Mouse (Mus musculus): ENCODE measurements around the gene Elmo1.
A peak's percentile ranks its signal among the peaks of the same experiment; 100 is the strongest.

The Elmo1 gene

DNA sequence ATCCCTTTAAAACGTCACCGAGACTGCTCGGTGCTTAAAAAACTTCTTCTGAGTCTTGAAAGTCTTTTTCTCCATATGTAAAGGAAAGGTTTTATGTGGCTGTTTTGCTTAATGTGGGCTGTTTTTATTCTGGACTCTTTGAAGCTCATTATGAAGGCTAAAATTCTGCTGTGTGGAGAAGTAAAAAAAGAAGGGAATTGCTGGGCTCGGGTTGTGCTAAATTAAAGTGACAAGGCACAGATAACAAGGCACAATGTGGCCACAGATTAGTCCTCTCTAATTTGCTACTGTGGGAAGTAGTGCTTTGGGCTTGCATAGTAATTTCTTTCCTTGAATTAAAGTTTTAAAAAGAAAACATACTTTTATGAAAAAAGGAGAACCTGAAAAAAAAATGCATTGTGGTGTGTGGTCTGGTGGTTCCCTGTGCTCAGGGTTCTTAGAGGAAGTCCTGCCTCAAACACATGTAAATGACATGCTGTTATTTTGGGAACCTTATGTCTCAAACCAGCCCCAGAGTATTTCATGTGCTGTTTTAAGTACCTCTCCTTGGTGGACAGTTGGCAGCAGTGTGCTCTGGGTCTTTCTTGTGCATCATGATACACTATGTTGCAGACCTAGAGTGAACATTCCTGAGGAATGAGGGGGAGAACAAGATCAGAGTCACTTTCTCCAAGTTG, 61.0 kb downstream of the Elmo1 start:
- no peak for DNase-seq (ENCODE audit: extremely low read depth, low read depth, low spot score)

DNA sequence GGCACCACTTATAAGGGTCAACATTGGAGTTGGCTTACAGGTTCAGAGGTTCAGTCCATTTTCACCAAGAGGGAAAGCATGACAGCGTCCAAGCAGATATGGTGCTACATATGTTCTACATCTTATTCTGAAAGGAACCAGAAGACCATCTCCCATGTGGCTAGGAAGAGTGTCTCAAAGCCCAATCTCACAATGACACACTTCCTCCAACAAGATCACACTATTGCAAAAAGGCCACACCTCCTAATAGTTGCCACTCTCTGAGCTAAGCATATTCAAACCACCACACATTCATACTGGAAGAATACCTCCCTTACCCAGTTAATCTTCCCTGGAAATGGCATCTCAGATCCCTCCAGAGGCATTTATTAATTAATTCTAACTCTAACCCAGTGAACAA, 66.7 kb downstream of the Elmo1 start:
- DNase-seq (ENCODE audit: extremely low read depth, low read depth, low spot score), result no peak

DNA sequence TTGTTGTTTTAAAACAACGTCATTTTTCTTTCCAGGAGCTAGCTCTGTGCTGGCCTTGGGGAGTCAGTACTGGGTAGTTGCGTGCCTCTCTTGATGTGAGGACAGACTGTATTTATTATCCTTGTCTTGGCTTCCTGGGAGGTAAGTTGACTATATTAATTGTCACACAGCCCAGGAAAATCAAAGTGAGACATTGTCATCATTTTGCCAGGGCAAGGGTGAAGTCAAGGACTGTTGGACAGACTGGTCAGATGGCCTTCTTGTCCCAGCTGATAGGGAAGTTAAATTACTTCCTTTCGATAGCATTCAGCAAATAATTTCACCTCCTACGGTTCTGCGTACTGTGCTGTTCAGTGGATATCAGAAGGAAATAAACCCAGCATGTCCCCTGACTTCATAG, 67.1 kb downstream of the Elmo1 start:
- DNase-seq (ENCODE audit: extremely low read depth, low read depth, low spot score), result no peak

DNA sequence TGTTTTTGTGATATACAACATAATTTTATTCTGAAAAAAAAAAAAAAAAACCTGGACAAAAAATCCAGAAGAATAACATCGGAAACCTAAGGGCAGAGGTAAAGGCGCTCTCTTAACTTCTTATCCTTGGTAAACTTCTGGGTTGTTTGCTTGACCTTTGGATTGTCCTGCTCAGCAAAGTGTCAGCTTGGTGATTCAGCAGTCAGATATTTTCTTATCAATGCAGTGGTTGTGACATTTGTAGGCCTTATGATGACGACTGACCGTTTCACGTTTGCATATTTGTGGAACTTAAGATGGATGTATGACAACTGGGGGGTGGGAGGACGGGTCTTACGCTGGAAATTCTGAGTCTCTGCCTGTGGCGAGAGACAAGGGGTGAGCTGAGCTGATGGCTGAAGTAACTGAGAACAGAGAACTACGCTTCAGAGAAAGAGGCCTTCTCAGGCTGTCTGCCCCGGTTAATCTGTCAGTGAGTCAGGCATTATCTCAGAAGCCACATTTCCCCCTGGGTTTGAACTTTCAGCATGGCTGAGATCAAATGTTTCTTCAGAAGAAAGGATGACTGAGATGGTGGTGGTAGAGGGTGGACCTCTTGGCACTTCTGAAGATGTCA, 73.1 kb downstream of the Elmo1 start:
- no peak for DNase-seq (ENCODE audit: extremely low read depth, low read depth, low spot score)

DNA sequence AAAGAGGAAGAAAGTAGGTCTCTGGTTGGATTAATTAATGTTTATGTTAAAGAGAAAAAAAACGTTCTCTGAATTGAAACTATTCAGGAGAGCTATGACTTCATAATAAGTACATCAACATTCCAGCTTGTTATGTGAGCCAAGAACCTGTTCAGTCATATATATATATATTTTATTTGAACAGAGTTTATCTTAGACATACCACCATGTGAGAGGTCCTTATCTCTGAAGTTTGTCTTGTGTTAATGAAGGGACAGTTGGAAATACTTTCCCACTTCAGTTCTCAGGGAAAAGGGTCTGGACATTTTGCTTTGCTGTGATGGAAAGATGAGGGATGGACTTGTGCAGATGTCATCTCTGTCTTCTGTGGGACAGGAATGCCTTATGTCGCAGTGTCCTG, 74.4 kb downstream of the Elmo1 start:
- DNase-seq (ENCODE audit: extremely low read depth, low read depth, low spot score), result no peak

DNA sequence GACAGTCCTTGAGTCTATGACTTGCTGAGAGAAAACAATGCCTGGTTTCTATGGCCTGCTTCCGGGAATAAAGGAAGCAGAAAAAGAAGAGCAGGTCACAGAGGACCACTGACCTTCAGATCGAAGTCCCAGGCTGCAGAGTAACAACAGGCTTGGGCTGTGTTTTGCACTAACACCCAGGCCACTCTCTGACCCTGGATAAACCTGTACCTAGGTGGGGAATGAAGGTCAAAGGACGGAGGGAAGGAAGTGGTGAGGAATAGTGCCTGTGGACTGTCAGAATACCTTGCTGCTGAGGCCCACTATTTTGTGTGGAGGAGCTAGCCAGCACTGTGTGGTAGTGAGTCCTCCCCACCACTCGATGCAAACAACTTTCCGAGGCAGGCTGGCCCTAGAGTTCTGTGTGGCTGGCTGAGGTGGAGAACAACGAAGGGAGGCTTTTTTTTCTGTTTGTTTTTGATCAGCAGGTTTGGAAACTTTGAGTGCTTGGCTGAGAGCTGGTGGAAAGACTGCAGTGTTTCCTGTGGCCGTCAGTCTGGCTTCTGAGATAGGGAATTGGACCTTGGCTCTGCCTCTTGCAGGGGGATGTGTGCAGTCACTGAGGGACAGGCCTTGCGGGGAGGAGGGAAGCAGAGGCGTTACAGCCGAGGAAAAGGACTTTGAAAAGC, 83.7 kb downstream of the Elmo1 start:
- DNase-seq (ENCODE audit: extremely low read depth, low read depth, low spot score), result no peak

DNA sequence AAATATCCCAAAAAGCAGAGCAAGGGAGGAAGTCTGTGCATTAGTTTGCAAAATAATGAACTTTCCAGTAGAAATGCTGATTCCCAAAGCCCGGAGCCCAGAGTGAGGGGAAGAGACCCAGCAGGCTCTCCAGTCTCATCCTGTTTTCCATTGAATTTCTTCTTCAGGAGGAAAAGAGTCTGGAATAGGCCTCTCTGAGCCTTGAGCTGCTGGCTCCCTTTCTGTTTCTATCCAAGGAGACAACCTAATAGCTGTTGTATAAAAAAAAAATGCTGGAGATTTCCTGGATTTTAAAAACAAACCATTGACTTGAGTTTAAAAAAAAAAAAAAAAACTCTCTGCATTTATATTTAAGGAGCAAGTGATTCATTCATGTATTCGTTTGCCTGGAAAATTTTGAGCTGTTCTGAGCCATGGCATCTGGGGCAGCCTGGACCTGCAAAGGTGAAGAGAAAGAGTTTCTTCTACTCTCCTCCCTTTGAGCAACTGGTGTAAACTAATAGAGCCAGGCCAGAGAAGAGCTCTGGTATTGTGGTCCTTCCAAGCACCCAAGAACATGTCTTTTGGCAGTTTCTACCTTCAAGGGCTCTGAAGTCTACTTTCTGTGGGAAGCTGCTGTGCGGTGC, 84.4 kb downstream of the Elmo1 start:
- DNase-seq (ENCODE audit: extremely low read depth, low read depth, low spot score), result no peak

DNA sequence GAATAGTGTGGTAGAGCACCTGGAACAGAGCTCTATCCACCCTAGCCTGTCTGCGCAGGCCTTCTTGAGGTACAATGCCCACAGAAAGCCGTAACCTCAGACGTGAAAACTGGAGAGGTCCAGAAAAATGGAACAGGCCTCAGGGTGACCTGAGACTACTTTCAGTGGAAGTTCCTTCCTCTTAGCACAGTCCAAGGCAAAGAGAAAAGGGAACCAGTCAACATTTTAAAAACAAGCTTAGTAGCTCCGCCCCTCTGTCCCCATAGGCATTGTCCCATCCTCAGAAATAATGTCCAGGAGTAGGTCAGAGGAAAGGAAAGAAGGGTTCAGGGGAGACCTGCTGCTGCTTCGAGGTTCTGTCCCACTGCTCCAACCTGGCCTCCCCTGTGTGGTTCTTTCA, 90.3 kb downstream of the Elmo1 start:
- no peak for DNase-seq (ENCODE audit: extremely low read depth, low read depth, low spot score)

DNA sequence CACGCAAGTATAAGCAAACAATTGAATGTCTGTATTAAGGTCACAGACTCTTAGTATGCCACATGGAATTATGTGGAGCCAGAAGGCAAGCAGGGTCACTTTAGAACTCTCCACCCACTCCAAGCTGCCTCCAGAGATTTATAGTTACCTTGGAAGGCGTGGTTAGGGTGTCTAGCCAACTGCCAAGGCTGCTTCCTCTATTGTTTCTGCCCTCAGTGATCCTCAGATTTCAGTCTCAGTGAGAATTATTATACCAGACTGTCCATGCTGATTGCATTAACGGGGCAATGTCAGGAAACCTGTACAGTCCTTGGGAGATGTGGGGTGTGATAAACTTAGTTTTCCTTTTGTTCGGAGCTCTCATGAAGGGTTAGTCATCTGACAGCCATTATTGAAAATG, 90.9 kb downstream of the Elmo1 start:
- peak; percentile 73 for DNase-seq (ENCODE audit: extremely low read depth, low read depth, low spot score)

DNA sequence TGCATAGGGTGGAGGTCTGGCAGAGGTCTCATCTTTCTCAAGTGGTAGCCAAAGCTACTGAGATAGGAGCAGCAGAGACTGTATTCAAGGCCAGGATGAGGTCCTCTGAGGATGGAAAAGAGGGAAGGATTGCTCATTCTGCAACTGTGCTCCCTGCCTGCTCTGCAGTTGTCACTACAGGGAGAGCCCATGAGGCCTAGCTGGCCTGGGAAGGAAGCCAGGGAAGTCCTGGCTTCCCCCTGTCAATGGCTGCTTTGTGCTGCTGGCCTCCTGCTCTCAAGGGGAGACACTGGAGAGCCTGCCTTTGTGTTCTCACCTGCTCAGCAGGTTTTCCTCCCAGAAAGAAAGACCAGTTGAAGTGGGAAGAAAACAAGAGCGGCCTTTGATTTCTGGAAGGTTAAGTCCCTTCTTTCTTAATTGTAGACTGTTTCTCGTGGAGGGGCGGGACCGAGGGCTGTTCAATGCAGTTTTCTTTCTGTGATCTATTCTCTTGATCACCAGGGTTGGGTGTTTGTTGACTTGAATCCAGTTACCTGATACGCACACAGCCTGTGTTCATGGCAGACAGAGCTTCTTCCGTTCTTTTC, 91.9 kb downstream of the Elmo1 start:
- no peak for DNase-seq (ENCODE audit: extremely low read depth, low read depth, low spot score)

DNA sequence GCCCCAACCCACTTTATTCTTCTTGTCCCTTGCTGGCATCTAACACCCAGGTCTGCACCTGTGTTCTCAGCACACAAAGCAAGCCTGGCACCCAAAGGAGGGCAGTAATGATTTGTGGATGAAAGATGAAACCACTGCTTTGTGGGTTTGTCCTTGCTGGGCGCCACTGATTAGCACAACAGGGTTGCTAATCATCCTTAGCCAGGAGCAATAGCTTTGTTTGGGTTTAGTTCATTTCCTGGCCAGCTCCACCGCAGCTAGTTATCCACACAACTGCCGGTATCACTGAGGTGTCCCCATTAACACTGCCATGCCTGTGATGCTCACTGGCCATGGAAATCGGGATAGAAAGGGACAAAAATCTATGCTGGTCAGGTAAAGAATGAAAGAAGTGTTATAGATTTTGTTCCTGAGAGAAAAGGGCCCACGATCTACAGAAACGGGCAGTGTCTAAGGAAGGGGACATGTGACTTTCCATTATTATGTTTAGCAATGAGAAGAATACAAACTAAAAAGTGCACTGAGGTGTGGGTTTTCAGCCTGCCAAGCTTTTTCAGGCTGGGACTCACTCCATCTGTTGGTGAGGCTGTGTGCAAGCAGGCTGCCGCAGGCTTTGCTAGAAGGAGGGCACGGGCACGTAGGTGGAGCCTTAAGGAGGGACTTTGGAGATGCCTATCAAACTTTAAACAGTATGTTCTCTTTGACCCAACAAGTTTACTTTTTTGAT, 93.3 kb downstream of the Elmo1 start:
- no peak for DNase-seq (ENCODE audit: extremely low read depth, low read depth, low spot score)

DNA sequence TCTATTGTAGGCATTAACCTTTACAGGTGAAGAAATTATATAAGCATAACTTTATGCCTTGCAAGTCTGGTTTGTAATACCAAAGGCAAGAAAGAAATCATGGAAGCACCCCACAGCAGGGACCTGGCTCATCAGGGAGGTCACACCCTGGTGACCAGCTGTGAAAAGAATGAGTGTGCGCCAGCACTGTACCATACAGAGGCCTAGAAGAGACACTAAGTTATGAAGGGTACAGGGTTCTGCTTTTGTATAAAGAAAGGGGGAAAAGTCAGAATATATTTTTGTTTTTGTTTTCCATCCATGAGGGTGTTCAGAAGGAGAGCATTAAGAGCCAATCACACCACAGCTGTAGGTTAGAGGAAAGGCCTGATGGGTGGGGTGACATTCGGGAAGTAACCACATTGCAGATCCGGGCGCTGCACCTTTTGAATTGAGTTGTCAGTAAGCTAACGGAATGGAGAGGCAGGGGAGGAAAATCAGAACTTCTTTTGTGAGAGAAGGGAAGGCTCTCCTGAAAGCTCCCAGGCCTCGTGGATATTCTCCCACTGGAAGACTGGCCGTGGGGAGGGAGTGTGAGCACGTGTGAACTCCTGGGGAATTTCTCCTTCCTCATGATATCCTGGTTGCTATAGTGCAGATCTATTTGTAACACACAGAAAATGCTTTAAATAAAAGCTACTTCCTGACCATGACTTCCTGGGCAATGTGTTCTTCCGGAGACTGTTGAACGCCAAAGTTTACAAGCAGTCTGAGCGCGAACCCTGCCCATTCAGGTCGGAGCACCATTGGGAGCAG, 94.0 kb downstream of the Elmo1 start:
- no peak for DNase-seq (ENCODE audit: extremely low read depth, low read depth, low spot score)

DNA sequence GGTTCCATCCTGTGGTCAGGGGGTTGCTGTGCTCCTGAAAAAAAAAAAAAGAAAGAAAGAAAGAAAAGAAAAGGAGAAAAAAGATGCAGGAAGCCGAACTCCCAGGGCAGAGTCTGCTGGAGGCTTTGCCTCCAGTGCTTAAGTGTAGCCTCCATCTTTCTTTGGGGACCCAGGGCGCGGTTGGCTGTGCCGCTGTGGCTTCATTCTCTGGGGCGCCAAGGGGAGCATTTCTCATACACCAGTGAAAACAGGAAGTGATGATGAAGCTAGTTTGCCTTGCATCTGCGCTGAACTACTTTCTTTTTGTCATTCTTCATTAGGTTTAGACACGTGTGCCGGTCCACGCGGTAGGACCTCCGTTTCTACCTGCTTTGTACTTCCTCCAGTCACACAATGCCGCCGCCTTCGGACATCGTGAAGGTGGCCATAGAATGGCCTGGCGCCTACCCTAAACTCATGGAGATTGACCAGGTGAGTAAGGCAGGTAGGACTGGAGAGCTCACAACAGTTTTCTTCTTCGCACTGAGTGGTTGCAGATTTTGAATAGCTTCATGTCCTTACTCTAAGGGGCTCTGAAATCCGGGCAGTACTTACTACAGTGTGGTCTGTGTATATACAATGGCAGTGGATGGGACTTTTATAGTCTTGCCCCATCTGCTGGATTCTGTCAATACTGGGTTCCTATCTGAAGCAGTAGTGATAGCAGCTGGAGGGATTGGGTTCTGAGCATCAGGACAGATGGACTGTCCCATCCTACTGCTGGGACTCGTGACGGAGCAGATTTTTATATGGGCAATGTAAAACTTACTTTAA, 94.8 kb downstream of the Elmo1 start:
- DNase-seq (ENCODE audit: extremely low read depth, low read depth, low spot score), result no peak

DNA sequence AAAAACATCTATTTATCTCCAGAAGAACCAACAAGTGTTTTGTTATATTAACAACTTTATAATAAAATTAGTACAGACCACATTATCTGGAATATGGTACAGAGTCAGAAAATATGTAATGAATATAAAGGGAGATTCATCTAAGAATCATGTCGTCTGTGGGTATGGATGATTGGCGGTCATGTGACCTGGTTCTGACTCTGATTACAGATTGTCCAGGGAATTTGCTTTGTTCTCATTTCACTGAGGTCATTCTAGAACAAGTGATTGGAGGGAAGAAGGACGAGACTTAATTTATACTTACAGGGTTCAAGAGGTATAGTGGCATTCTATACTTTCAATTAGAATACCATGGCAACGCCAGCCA, 95.4 kb downstream of the Elmo1 start:
- DNase-seq (ENCODE audit: extremely low read depth, low read depth, low spot score), result no peak

DNA sequence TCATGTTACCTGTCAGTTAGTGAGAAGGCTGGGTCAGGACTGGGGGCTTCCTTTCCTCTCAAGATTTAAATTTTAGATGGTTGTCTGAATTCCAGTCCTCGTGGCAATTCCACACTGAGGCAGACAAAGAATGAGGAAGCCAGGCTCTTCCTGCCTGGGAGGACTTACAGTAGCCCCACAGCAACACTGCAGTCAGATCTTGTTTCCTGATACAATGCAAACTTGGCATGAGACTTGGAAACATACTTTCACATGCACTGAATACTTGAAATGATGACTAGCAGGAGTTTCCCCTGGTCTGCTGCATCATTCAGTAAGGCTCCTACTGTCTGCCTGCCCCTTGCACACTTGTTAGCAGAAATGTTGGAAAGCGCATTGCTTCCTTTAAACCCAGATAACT, 97.3 kb downstream of the Elmo1 start:
- no peak for DNase-seq (ENCODE audit: extremely low read depth, low read depth, low spot score)

DNA sequence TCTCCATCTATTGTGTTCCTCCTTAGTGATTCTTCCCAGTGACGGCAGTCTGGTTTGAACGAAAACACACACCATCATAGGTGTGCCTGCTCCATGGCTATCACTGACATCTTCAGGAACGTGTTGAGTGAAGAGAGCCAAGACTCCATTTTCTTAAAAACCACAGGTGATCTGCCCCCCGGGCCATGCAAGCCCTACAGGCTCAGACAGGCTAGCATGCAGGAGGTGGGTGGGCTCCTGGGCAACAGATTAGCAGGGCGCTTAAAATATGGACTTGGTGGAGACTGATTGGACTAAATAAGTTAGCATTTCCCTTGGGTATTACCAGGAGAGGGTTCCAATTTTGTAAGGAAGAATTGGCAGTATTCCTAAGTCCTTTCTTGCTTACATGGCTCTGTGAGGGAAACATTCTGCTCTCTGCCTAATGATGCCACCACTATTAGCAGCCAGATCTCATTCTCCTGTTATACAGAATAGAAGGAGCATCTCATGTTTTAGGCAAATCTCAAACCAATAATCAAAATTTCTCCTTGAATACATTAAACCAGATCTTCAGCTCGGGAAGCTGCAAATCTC, 101.7 kb downstream of the Elmo1 start:
- DNase-seq (ENCODE audit: extremely low read depth, low read depth, low spot score), result no peak

DNA sequence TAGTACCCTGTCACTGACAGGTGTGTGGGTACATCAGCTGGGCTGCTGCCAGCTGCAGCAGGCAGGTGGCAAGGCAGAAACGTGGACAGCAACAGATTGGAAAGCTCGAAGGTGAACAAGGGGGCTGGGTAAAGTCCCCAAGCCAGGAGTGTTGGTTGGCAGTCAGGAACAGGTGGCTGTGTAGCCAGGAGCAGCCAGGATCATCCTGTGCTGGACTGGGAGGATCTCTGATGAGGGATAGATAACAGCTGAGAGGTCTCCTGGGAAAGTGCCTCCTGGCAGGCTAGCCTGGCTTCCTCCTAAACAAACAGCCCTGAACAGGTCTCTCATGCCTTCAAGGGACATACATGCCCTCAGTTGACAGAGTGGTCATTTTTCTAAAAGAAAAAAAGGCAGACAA, 110.2 kb downstream of the Elmo1 start:
- DNase-seq (ENCODE audit: extremely low read depth, low read depth, low spot score), result no peak

DNA sequence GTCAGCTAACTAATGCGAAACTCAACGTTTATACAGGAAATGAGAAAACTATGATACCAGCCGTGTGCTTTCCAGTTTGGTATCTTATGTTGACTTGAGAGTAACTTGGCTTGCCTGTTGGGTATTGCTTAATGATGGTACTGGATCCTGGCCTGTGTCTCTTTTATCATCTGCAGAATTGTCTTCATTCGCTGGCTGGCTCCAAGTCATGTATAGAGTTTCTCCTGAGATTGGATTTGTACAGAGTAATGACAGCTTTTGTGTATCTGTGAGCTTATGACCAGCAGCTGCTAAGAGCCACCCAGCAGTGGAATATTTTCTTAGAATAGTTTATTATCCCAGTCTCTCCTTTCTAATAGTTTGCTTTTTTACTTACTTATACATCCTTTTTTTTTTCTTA, 112.2 kb downstream of the Elmo1 start:
- DNase-seq (ENCODE audit: extremely low read depth, low read depth, low spot score), result no peak

DNA sequence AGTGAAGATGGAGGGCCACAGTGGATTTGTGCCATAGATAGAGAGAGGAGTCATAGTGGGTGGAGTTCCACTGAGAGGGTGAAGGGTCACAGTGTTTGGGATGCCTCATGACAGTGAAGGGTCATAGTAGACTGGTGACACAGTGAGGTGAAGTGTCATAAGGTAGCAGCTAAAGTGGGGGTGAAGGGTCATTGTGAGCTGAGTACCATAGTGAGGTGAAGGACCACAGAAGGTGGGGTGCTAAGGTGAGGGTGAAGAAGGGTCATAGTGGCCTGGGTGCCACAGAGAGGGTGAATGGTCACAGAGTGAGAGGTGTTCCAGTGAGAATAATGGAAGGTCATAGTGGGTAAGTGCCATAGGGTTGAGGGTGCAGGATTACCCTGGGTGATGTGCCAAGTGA, 113.8 kb downstream of the Elmo1 start:
- no peak for DNase-seq (ENCODE audit: extremely low read depth, low read depth, low spot score)

Measured in fat pad, adult 2 months (tissue).